Mouse (Mus musculus) myocyte (in vitro differentiated cells): ENCODE measurements around the gene Plg.

Experiments
- MAX ChIP-seq: IDR thresholded peaks from one replicate; pipeline ENCODE4 v1.6.1; 2011; ENCODE audit warnings: low read depth, mild to moderate bottlenecking, control low read depth
- MYOD1 ChIP-seq, 3 experiments: IDR thresholded peaks; one replicate each; pipeline ENCODE4 v1.6.1; 2011; ENCODE audit warnings: control low read depth in 2 of 3, low read depth in 2 of 3, mild to moderate bottlenecking in 2 of 3, moderate library complexity in 1 of 3; ENCODE audit not compliant: insufficient read length in 2 of 3, control insufficient read depth in 1 of 3
- POLR2A ChIP-seq: IDR thresholded peaks from one replicate; pipeline ENCODE4 v1.6.1; 2011; ENCODE audit warnings: low read depth, mild to moderate bottlenecking, control low read depth, moderate library complexity; ENCODE audit not compliant: insufficient read length

- no peak for TF ChIP-seq POLR2A
- TF ChIP-seq MAX: no peak
- no peak for TF ChIP-seq MYOD1 (IDR thresholded peaks at IDR 0.05; ENCODE audit: control insufficient read depth in 1 of 3, insufficient read length in 2 of 3, low read depth in 2 of 3)
Measured at GRCm38 (mm10) chr17:12453691-12454090, 75.3 kb downstream of the Plg start.
